Mouse (Mus musculus): ENCODE measurements around the gene Mmachc. TPM values are rescaled to one million over a fixed set of nuclear protein-coding genes. Genes with fewer than 3 reads are reported as not detected.

The Mmachc gene
- total RNA-seq, 2 experiments from 2014 or later: 26.5 to 32.4 TPM

Other genes with a start within 250 kb of the Mmachc start
- gene Mast2, start 244.2 kb downstream of the Mmachc start, total RNA-seq (2021): 10 to 100 TPM; 98.2 to 98.4 TPM
- 10 to 100 TPM; 17.3 to 18.0 TPM for gene Ipp, start 200.9 kb downstream of the Mmachc start, total RNA-seq (2021)
- gene Tmem69, start 152.5 kb downstream of the Mmachc start, total RNA-seq (2021): 10 to 100 TPM; 18.6 to 20.0 TPM
- gene Gpbp1l1, start 150.7 kb downstream of the Mmachc start, total RNA-seq (2021): 10 to 100 TPM; 55.7 to 66.5 TPM
- 1 to 10 TPM; 1.5 to 4.1 TPM for gene Ccdc17, start 111.8 kb downstream of the Mmachc start, total RNA-seq (2021)
- gene Nasp, start 80.5 kb downstream of the Mmachc start, total RNA-seq (2021): 10 to 100 TPM; 89.1 to 92.2 TPM
- 100 to 1,000 TPM; 438 to 466 TPM for gene Akr1a1, start 56.7 kb downstream of the Mmachc start, total RNA-seq (2021)
- gene Prdx1, start 22.9 kb downstream of the Mmachc start, total RNA-seq (2021): 100 to 1,000 TPM; 393 to 438 TPM
- 10 to 100 TPM; 10.2 to 10.5 TPM for gene Ccdc163, start 103 bp upstream of the Mmachc start, total RNA-seq (2021)
- gene Tesk2, start 12.5 kb upstream of the Mmachc start, total RNA-seq (2021): 1 to 10 TPM; 1.9 to 2.1 TPM
- gene Toe1, start 99.2 kb upstream of the Mmachc start, total RNA-seq (2021): 10 to 100 TPM; 13.3 to 15.4 TPM
- gene Mutyh, start 99.3 kb upstream of the Mmachc start, total RNA-seq (2021): 1 to 10 TPM; 4.0 to 4.2 TPM
- 1 to 10 TPM; 1.3 to 2.2 TPM for gene Hpdl, start 113.3 kb upstream of the Mmachc start, total RNA-seq (2021)
- 1 to 10 TPM; 2.1 to 2.4 TPM for gene Zswim5, start 169.0 kb upstream of the Mmachc start, total RNA-seq (2021)